Mouse (Mus musculus): ENCODE measurements around the gene Spryd3. TPM values are rescaled to one million over a fixed set of nuclear protein-coding genes. Genes with fewer than 3 reads are reported as not detected.

Gene Spryd3
- total RNA-seq, 2 experiments from 2014 or later: 4.9 to 7.7 TPM

- no peak for DNase-seq (ENCODE audit: low spot score)
Measured at GRCm38 (mm10) chr15:102147674-102148402, 11.8 kb upstream of the Spryd3 start.

- peak; percentile 45 for DNase-seq (ENCODE audit: low spot score)
Measured at GRCm38 (mm10) chr15:102146882-102147281, 10.8 kb upstream of the Spryd3 start.

GRCm38 (mm10) chr15:102146089-102146488 is 10.1 kb upstream of the Spryd3 start:
- no peak for DNase-seq (ENCODE audit: low spot score)

- peak; percentile 75 for DNase-seq (ENCODE audit: low spot score)
Measured at GRCm38 (mm10) chr15:102145330-102145729, 9.3 kb upstream of the Spryd3 start.

- no peak for DNase-seq (ENCODE audit: low spot score)
Measured at GRCm38 (mm10) chr15:102144726-102145125, 8.7 kb upstream of the Spryd3 start.

GRCm38 (mm10) chr15:102144274-102144711 is 8.3 kb upstream of the Spryd3 start, which contains the start of gene Igfbp6:
Gene Igfbp6, plus strand, starts transcription at chr15:102144362.
- peak; percentile 57 for DNase-seq (ENCODE audit: low spot score)

GRCm38 (mm10) chr15:102142914-102143912 is 7.2 kb upstream of the Spryd3 start:
- peak; percentile 67 for DNase-seq (ENCODE audit: low spot score)

GRCm38 (mm10) chr15:102141120-102141519 is 5.1 kb upstream of the Spryd3 start:
- DNase-seq (ENCODE audit: low spot score): no peak

GRCm38 (mm10) chr15:102135522-102136128 is 409 bp downstream of the Spryd3 start:
- DNase-seq (ENCODE audit: low spot score): no peak

GRCm38 (mm10) chr15:102134709-102135108 is 1.3 kb downstream of the Spryd3 start:
- no peak for DNase-seq (ENCODE audit: low spot score)

- DNase-seq (ENCODE audit: low spot score): no peak
Measured at GRCm38 (mm10) chr15:102133314-102133713, 2.7 kb downstream of the Spryd3 start.

GRCm38 (mm10) chr15:102126303-102126702 is 9.7 kb downstream of the Spryd3 start:
- no peak for DNase-seq (ENCODE audit: low spot score)

- DNase-seq (ENCODE audit: low spot score): peak; percentile 78
Measured at GRCm38 (mm10) chr15:102120530-102120929, 15.5 kb downstream of the Spryd3 start.

- no peak for DNase-seq (ENCODE audit: low spot score)
Measured at GRCm38 (mm10) chr15:102119831-102120170, 16.2 kb downstream of the Spryd3 start.

GRCm38 (mm10) chr15:102119121-102119830 is 16.8 kb downstream of the Spryd3 start:
- DNase-seq (ENCODE audit: low spot score): no peak

GRCm38 (mm10) chr15:102118591-102118990 is 17.4 kb downstream of the Spryd3 start:
- DNase-seq (ENCODE audit: low spot score): no peak

GRCm38 (mm10) chr15:102117461-102118443 is 18.3 kb downstream of the Spryd3 start:
- DNase-seq (ENCODE audit: low spot score): peak; percentile 47

GRCm38 (mm10) chr15:102116753-102117415 is 19.1 kb downstream of the Spryd3 start:
- DNase-seq (ENCODE audit: low spot score): no peak

GRCm38 (mm10) chr15:102115731-102116231 is 20.3 kb downstream of the Spryd3 start:
- no peak for DNase-seq (ENCODE audit: low spot score)

Measured in gastrocnemius, adult 18-20 months (tissue).